Mouse (Mus musculus): ENCODE data around the gene Cdcp2.
"Not testable (repeated sequence)": the region's sequence is repeated elsewhere in the genome, so short reads cannot be mapped to it uniquely, and the experiment has no call there.

The Cdcp2 gene

GRCm38 (mm10) chr4:107091696-107092095, 5.0 kb upstream of the Cdcp2 start:
- DNase-seq (ENCODE audit: low read depth, low spot score) = no peak

GRCm38 (mm10) chr4:107094484-107095187, 2.1 kb upstream of the Cdcp2 start:
- DNase-seq (ENCODE audit: low read depth, low spot score) = no peak

GRCm38 (mm10) chr4:107096043-107096442, 648 bp upstream of the Cdcp2 start:
- no peak for DNase-seq (ENCODE audit: low read depth, low spot score)

GRCm38 (mm10) chr4:107097871-107098270, 1.2 kb downstream of the Cdcp2 start:
- DNase-seq (ENCODE audit: low read depth, low spot score) = no peak

GRCm38 (mm10) chr4:107098375-107098774, 1.7 kb downstream of the Cdcp2 start:
- no peak for DNase-seq (ENCODE audit: low read depth, low spot score)

GRCm38 (mm10) chr4:107098791-107099525, 2.3 kb downstream of the Cdcp2 start:
- no peak for DNase-seq (ENCODE audit: low read depth, low spot score)

- no peak for DNase-seq (ENCODE audit: low read depth, low spot score)
These were observed 5.5 kb downstream of the Cdcp2 start for GRCm38 (mm10) chr4:107102220-107102619.

GRCm38 (mm10) chr4:107106777-107107176, 10.1 kb downstream of the Cdcp2 start:
- no peak for DNase-seq (ENCODE audit: low read depth, low spot score)

GRCm38 (mm10) chr4:107108291-107108731, 11.6 kb downstream of the Cdcp2 start:
- no peak for DNase-seq (ENCODE audit: low read depth, low spot score)

GRCm38 (mm10) chr4:107109181-107109580, 12.5 kb downstream of the Cdcp2 start:
- not testable (repeated sequence) for DNase-seq (ENCODE audit: low read depth, low spot score)

GRCm38 (mm10) chr4:107114278-107114677, 17.6 kb downstream of the Cdcp2 start:
- no peak for DNase-seq (ENCODE audit: low read depth, low spot score)

- DNase-seq (ENCODE audit: low read depth, low spot score) = no peak
These were observed 21.2 kb downstream of the Cdcp2 start for GRCm38 (mm10) chr4:107117741-107118385.

GRCm38 (mm10) chr4:107119056-107119455, 22.4 kb downstream of the Cdcp2 start:
- no peak for DNase-seq (ENCODE audit: low read depth, low spot score)

GRCm38 (mm10) chr4:107120676-107121075, 24.0 kb downstream of the Cdcp2 start:
- no peak for DNase-seq (ENCODE audit: low read depth, low spot score)

GRCm38 (mm10) chr4:107121165-107121943, 24.7 kb downstream of the Cdcp2 start:
- no peak for DNase-seq (ENCODE audit: low read depth, low spot score)

GRCm38 (mm10) chr4:107124376-107124775, 27.7 kb downstream of the Cdcp2 start:
- DNase-seq (ENCODE audit: low read depth, low spot score) = no peak

- DNase-seq (ENCODE audit: low read depth, low spot score) = no peak
These were observed 28.4 kb downstream of the Cdcp2 start for GRCm38 (mm10) chr4:107125101-107125500.

GRCm38 (mm10) chr4:107126389-107126788, 29.7 kb downstream of the Cdcp2 start:
- no peak for DNase-seq (ENCODE audit: low read depth, low spot score)

- no peak for DNase-seq (ENCODE audit: low read depth, low spot score)
These were observed 30.3 kb downstream of the Cdcp2 start for GRCm38 (mm10) chr4:107126891-107127524.

GRCm38 (mm10) chr4:107127901-107128669, 31.4 kb downstream of the Cdcp2 start:
- DNase-seq (ENCODE audit: low read depth, low spot score) = no peak

Measured in brain, embryonic 18.5 days (tissue).